Mouse (Mus musculus) embryo, embryonic 11 days (tissue): ENCODE data around the gene Olfr599.
"Not testable (repeated sequence)": the region's sequence is repeated elsewhere in the genome, so short reads cannot be mapped to it uniquely, and the experiment has no call there.

ENCODE experiments used
- DNase-seq: peaks from one replicate; pipeline ENCODE4 v3.0.0-alpha.2; 2015

Olfr599 gene

GRCm38 (mm10) chr7:103335617-103336016, at the start of gene Olfr599:
Gene Olfr599, plus strand, starts transcription at chr7:103335917.
- DNase-seq: no peak

DNA sequence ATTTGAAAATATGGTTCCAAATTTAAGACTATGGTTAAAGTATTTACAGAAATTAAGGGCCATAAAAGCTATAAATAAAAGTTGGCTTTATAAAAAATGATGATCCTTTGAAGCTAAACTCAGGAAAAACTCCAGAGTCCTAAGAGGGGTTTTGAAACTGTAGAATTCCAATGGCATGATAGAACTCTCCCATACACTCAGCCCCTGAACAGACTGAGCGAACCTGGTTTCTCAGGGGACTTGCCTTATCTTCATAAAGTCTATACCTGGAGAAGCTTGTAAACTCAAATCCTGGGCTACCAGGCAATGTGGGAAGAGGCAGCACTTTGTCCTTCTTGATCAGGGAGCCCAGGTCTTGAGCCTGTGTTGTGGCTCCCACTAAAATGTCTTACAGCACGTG, 30.4 kb upstream of the Olfr599 start, which contains the start of gene Olfr596:
Gene Olfr596 (plus strand): TSS at position 301 of the 400 bp plus-strand sequence.
- not testable (repeated sequence) for DNase-seq

DNA sequence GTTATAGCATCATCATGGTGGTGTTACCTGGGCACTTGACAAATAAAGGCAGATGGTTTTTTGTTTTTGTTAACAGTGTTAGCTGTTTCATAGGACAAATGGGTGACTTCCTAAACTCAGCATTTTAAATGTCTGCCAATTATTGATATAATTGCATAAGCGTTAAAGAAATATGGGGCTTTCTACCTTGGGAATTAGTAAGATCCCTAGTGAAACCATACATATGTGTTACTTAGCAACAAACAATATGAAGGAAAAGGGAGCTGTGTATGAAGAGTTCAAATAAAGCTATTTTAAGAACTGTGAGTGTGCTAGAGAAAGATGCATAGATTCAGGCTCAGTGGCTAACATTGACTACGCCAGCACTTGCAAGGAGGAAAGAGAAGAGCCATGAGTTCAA, 19.7 kb upstream of the Olfr599 start, which contains the start of gene Olfr597:
Gene Olfr597 (plus strand): TSS at position 301 of the 400 bp plus-strand sequence.
- DNase-seq: not testable (repeated sequence)

DNA sequence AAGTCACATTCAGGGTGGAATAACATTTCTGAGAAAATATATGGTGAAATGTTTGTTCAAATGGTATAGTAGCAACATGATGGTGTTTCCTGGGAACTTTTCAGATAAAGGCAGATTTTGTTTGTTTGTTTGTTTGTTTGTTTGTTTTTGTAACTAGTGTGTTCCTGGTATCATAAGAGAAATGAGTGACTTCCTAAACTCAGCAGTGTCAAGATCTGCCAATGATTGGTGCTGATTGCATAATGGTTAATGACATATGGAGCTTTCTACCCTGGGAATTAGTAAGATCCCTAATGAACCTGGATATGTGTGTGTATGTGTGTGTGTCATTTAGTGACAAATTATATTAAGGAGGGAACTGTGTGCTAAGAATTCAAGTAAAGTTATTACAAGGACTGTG, 12.4 kb upstream of the Olfr599 start, which contains the start of gene Olfr598:
Gene Olfr598 (plus strand): TSS at position 301 of the 400 bp plus-strand sequence.
- no peak for DNase-seq

DNA sequence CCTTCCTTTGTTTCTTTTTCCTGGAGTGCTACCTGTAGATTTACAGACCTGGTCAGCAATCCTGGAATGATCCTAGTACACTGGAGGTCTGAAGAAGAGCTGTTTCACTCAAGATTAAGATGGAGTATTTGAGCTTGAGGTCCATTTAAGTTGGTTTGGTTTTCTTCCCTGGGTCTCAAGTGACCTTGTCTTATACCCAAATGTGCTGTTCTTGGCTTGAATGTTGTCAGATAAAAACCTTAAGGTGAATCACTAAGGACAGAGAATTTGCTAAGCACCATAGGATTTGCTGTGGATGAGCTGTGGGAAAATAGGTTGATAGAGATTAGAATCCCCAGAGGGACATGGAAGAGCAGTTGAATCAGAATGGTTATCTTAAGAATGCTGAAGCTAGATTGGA, 13.9 kb downstream of the Olfr599 start, which contains the start of gene Olfr600:
Gene Olfr600 (minus strand): TSS at position 101 of the 400 bp plus-strand sequence.
- no peak for DNase-seq

DNA sequence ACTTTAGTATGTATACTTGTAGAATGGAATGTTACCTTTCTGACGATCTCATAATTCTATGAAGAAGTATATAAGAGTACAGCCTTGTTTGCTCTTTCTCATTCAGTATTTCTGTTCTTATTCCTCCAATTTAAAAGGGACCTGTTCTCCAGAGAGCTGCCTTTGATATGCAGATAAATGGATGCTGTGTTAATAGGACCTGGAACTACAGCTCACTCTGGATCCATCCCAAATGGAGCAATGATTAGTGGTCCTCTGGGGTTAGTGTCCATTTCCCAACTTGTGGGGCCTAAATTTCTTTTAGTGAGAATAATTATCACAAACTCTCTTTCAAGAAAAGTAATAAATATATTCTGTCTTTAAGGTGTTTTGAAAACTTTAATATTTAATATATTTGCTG, 26.8 kb downstream of the Olfr599 start, which contains the start of gene Olfr601:
Gene Olfr601 (minus strand): TSS at position 101 of the 400 bp plus-strand sequence.
- DNase-seq: no peak

DNA sequence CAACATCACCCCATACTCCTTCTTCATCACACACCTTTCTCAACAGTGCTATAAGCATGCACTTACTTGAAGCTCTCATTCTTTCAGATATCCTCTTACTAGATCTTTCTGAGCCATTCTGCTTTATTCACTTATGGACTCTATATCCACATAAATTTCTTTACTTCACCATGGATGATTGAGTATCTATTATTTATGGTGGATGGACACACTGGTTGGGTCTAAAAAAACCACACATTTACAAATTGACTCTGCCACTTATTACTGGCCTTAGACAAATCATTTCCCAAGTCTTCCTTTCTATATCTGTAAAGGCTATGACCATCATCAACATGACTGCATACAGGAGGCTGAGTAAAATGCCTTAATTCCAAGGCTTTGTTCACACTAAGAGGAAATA, 50.4 kb downstream of the Olfr599 start, which contains the start of gene Olfr603:
Gene Olfr603 (minus strand): TSS at position 101 of the 400 bp plus-strand sequence.
- DNase-seq: no peak
